Mouse (Mus musculus): ENCODE data around the gene Coro6.

GRCm38 (mm10) chr11:77442186-77443170, 19.7 kb upstream of the Coro6 start:
- TF ChIP-seq HCFC1 (IDR thresholded peaks at IDR 0.05; ENCODE audit: low read depth, low read length) (no peak), CTCF (IDR thresholded peaks at IDR 0.05 in 2 of 3, conservative IDR thresholded peaks at IDR 0.05 in 1 of 3; ENCODE audit: control insufficient read depth in 1 of 3, insufficient read depth in 1 of 3, low read depth in 2 of 3, low read length in 3 of 3, poor library complexity in 1 of 3, severe bottlenecking in 1 of 3) (no peak), USF2 (IDR thresholded peaks at IDR 0.05; ENCODE audit: borderline replicate concordance in 1 of 2, insufficient read depth in 1 of 2, low read depth in 1 of 2, low read length in 2 of 2) (no peak), POLR2A (IDR thresholded peaks at IDR 0.05; ENCODE audit: control insufficient read depth in 1 of 2, insufficient read depth in 1 of 2, low read depth in 1 of 2, low read length in 2 of 2, poor library complexity in 1 of 2) (no peak), RCOR1 (IDR thresholded peaks at IDR 0.05; ENCODE audit: low read depth, low read length) (no peak), MEF2A (IDR thresholded peaks at IDR 0.05; ENCODE audit: extremely low read depth, insufficient replicate concordance, low read depth, low read length, poor library complexity, severe bottlenecking) (no peak), ZC3H11A (IDR thresholded peaks at IDR 0.05; ENCODE audit: low read depth, low read length) (no peak), POLR2AphosphoS5 (IDR thresholded peaks at IDR 0.05; ENCODE audit: borderline replicate concordance, low read depth, low read length) (no peak), EP300 (IDR thresholded peaks at IDR 0.05; ENCODE audit: low read depth in 1 of 2, low read length in 2 of 2) (no peak), GATA1 (IDR thresholded peaks at IDR 0.05; ENCODE audit: low read depth, low read length) (no peak), ZNF384 (IDR thresholded peaks at IDR 0.05; ENCODE audit: low read depth, low read length) (no peak), NELFE (IDR thresholded peaks at IDR 0.05; ENCODE audit: low read depth, low read length) (no peak), UBTF (IDR thresholded peaks at IDR 0.05; ENCODE audit: borderline replicate concordance, insufficient read depth, low read depth, low read length) (no peak)
